Mouse (Mus musculus) hematopoietic stem cell, adult 5-6 weeks (primary cell): ENCODE results near the gene Tmprss9. TPM values are rescaled to one million over a fixed set of nuclear protein-coding genes. Genes with fewer than 3 reads are reported as not detected.
"Not testable (repeated sequence)": the region's sequence is repeated elsewhere in the genome, so short reads cannot be mapped to it uniquely, and the experiment has no call there.

Experiments used
- ATAC-seq, 2 experiments: fragments of 125-278 bp in 1 of 2; replicated peaks in 1 of 2; 2 replicates each; pipeline ENCODE4 v1.8.0; 2016 to 2017; ENCODE audit warnings: inconsistent platforms in 2 of 2, mild to moderate bottlenecking in 2 of 2, moderate number of reproducible peaks in 2 of 2, low read depth in 1 of 2, moderate TSS enrichment in 1 of 2; ENCODE audit not compliant: low FRiP score in 2 of 2, poor library complexity in 2 of 2, severe bottlenecking in 2 of 2, insufficient read depth in 1 of 2, low TSS enrichment in 1 of 2
- total RNA-seq: library from RNA; stranded (forward); fragments of 172-1452, 232-1000 nt; gene quantifications from 2 replicates; pipeline ENCODE4 v1.2.3, GENCODE M21; 2017

Gene Tmprss9
- total RNA-seq, result not detected in 2 replicates

- ATAC-seq, result no peak
These were observed at the start of gene Tmprss9 for GRCm38 (mm10) chr10:80871581-80871980. Gene Tmprss9, plus strand, starts transcription at chr10:80871848.

- no peak for ATAC-seq
These were observed 49.7 kb upstream of the Tmprss9 start for GRCm38 (mm10) chr10:80821991-80822390.

GRCm38 (mm10) chr10:80822528-80822927 lies 49.1 kb upstream of the Tmprss9 start:
- no peak for ATAC-seq

- no peak for ATAC-seq
These were observed 48.3 kb upstream of the Tmprss9 start for GRCm38 (mm10) chr10:80823316-80823715.

GRCm38 (mm10) chr10:80823847-80824643 lies 47.6 kb upstream of the Tmprss9 start:
- no peak for ATAC-seq

- ATAC-seq, result no peak
These were observed 46.8 kb upstream of the Tmprss9 start for GRCm38 (mm10) chr10:80824827-80825226.

GRCm38 (mm10) chr10:80826151-80827062 lies 45.2 kb upstream of the Tmprss9 start, which contains the start of gene Oaz1:
Gene Oaz1, plus strand, starts transcription at chr10:80826656.
- ATAC-seq, result peak; percentile 87 to 88

GRCm38 (mm10) chr10:80827063-80827869 lies 44.4 kb upstream of the Tmprss9 start:
- ATAC-seq, result no peak

GRCm38 (mm10) chr10:80827870-80828420 lies 43.7 kb upstream of the Tmprss9 start:
- ATAC-seq, result no peak

GRCm38 (mm10) chr10:80828587-80828986 lies 43.1 kb upstream of the Tmprss9 start:
- ATAC-seq, result not testable (repeated sequence)

GRCm38 (mm10) chr10:80829359-80830278 lies 42.0 kb upstream of the Tmprss9 start:
- ATAC-seq, result no peak

- ATAC-seq, result peak; percentile 13 to 24; a peak in 2 of 4 replicates
These were observed 40.5 kb upstream of the Tmprss9 start for GRCm38 (mm10) chr10:80831136-80831535.

- no peak for ATAC-seq
These were observed 38.8 kb upstream of the Tmprss9 start for GRCm38 (mm10) chr10:80832818-80833217.

- ATAC-seq, result no peak
These were observed 36.0 kb upstream of the Tmprss9 start for GRCm38 (mm10) chr10:80835617-80836016.

GRCm38 (mm10) chr10:80836949-80837379 lies 34.7 kb upstream of the Tmprss9 start:
- ATAC-seq, result no peak

GRCm38 (mm10) chr10:80837827-80838226 lies 33.8 kb upstream of the Tmprss9 start:
- ATAC-seq, result no peak
